Mouse (Mus musculus) limb, embryonic 15.5 days (tissue): ENCODE data around the gene Ptk7. TPM values are rescaled to one million over a fixed set of nuclear protein-coding genes. Genes with fewer than 3 reads are reported as not detected.
A peak's percentile ranks its signal among the peaks of the same experiment; 100 is the strongest.

Source experiments
- ATAC-seq: fragments of 200-750 bp; cut with Nextera tagmentation; 2 replicates; pipeline ENCODE4 v1.8.0; 2017; ENCODE audit warnings: low read depth, moderate TSS enrichment; ENCODE audit not compliant: insufficient number of reproducible peaks, low FRiP score, low TSS enrichment
- H3K27ac ChIP-seq: fragments of 300-500 bp; sonication (generic); 2 replicates; pipeline ENCODE4 v1.5.1; 2015; ENCODE audit warnings: moderate library complexity, mild to moderate bottlenecking, inconsistent platforms
- H3K27me3 ChIP-seq: fragments of 300-500 bp; sonication (generic); 2 replicates; pipeline ENCODE4 v1.6.1; 2015; ENCODE audit warnings: inconsistent platforms
- H3K36me3 ChIP-seq: fragments of 300-500 bp; sonication (generic); 2 replicates; pipeline ENCODE4 v1.6.1; 2015; ENCODE audit warnings: inconsistent platforms
- H3K4me1 ChIP-seq: fragments of 300-500 bp; sonication (generic); 2 replicates; pipeline ENCODE4 v1.6.1; 2015; ENCODE audit warnings: inconsistent platforms
- H3K4me2 ChIP-seq: fragments of 300-500 bp; sonication (generic); 2 replicates; pipeline ENCODE4 v1.6.1; 2015; ENCODE audit warnings: mild to moderate bottlenecking, inconsistent platforms
- H3K4me3 ChIP-seq: fragments of 300-500 bp; sonication (generic); 2 replicates; pipeline ENCODE4 v1.5.1; 2015; ENCODE audit warnings: mild to moderate bottlenecking, inconsistent platforms
- H3K9ac ChIP-seq: fragments of 300-500 bp; sonication (generic); 2 replicates; pipeline ENCODE4 v1.6.1; 2015; ENCODE audit warnings: inconsistent platforms
- H3K9me3 ChIP-seq: fragments of 300-500 bp; sonication (generic); 2 replicates; pipeline ENCODE4 v1.6.1; 2016; ENCODE audit warnings: inconsistent platforms
- WGBS: fragments of 180-500 bp; shearing (Covaris S2); methylation state at CpG from one replicate; pipeline ENCODE4 v1.1.7; 2015; 5-methylcytosine and 5-hydroxymethylcytosine counted together
- microRNA-seq: library from miRNA; unstranded; fragments of <30 nt; microRNA quantifications from one replicate; pipeline ENCODE4, GENCODE M21; 2016
- polyA plus RNA-seq: library from polyadenylated mRNA; unstranded; fragments of >200 nt; fragmentation: Nextera tagmentation; extraction: Ambion mirVana; gene quantifications from 2 replicates; pipeline ENCODE4 v1.2.1, GENCODE M21; 2015

Gene Ptk7
- polyA plus RNA-seq, 1 experiment from 2014 or later: 123 TPM

DNA sequence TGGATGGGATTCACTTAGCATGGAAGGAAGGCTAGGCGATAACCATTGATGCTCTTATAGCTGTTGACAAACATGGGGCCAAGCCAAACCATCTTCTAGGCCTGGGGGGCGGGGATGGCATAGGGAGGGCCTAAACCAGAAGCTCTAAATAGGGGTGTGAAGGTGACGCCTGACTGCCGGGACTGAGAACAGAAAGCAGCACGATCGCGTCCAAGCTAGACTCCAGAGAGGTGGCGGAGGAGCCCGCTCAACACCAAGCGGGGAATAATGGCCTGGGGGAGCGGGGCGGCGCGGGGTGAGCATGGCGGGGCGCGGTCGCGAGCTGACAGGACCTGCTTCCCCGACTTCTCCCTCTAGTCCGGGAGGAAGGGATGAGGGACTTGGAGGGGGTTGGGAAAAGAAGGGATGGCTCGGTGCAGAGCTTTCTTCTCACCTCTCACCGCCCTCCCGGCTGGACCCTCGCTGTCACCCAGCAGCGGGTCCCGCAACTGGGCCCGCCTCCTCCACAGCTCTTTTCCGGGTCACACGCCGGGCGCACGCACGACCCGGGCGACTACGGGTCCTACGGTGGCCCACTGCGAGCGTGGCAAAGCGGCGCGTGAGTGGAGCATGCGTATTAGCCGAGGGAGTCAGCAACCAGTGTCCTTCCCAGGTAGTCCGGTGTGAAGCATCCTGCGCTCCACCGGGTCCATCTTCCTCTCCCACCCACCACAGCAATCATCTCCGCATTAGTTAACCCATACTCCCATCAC lies 83.3 kb downstream of the Ptk7 start, which contains the start of gene Cul9:
Cul9 (minus strand) TSS at position 576 of the 752 bp plus-strand sequence.
- peaks cover 23% of the 10 kb centered on the region for H3K4me1 ChIP-seq
- ATAC-seq: 0 out of 2 replicates have a peak, but pooled peaks have one; percentile 17
- no peaks in the 10 kb centered on the region for H3K27me3 ChIP-seq
- no peaks in the 10 kb centered on the region for H3K9me3 ChIP-seq
- H3K27ac ChIP-seq: no peak within 1 kb of the TSS
- H3K4me2 ChIP-seq: peak within 1 kb of the TSS; percentile 83
- WGBS: 1% methylated on average over 43 of the region's 49 CpGs
- H3K9ac ChIP-seq: peak within 1 kb of the TSS; percentile 56
- H3K4me3 ChIP-seq: peak within 1 kb of the TSS; percentile 61
- peaks cover 46% of the 10 kb centered on the region for H3K36me3 ChIP-seq

- peaks cover 37% of the 10 kb centered on the region for H3K36me3 ChIP-seq
- no peak overlapping the region for H3K4me3 ChIP-seq
- no peak overlapping the region for H3K4me2 ChIP-seq
- H3K9ac ChIP-seq: no peak overlapping the region
- WGBS: 91% methylated on average over 12 of the region's 12 CpGs
- no peaks in the 10 kb centered on the region for H3K27me3 ChIP-seq
- ATAC-seq: no peak
- H3K27ac ChIP-seq: no peak overlapping the region
- no peaks in the 10 kb centered on the region for H3K9me3 ChIP-seq
- peaks cover 23% of the 10 kb centered on the region for H3K4me1 ChIP-seq
These were observed 85.6 kb downstream of the Ptk7 start for GRCm38 (mm10) chr17:46543661-46544060.

DNA sequence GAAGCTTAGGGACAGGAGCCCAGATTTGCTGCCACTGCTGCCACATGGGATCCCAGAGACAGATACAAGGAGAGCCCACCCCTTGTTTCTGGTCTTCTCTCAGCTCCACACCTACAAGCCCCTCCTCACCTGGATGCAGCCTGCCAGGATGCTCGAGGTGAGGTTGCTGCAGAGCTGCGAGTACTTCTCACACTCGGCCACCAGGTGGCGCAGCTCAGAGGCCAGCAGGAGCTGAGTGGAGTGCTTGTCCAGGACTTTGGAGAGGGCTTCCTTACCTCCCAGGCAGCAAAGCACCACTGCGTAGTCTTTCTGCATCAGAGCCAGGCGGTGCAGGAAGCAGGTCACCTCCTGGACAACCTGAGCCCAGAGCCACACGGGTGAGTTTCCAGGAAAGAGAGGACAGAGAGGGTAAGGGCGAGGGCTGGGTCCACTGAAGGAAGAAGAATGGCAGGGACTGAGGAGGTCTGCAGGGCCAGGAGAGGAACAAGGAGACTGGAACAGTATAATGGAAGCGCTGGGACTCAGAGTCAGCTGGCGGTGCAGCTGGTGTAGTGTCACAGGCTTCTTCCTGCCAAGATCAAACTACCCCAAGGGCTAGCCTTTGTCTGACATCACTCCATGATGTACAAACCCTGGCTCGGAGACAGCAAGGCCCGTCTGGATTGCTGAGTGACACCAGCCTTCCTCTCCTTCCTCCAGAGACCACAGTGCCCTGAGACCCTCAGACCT lies 103.6 kb downstream of the Ptk7 start:
- Histone ChIP-seq H3K9me3 (no peaks in the 10 kb centered on the region), H3K27me3 (peaks cover 16% of the 10 kb centered on the region; the same call in 1 of the 2 replicates), H3K4me2 (no peak overlapping the region), H3K9ac (no peak overlapping the region), H3K36me3 (peaks cover 39% of the 10 kb centered on the region), H3K4me1 (0 out of 2 replicates have a peak, but pooled peaks cover 2% of the 10 kb centered on the region), H3K27ac (no peak overlapping the region), H3K4me3 (no peak overlapping the region)
- 35% methylated on average over 12 of the region's 12 CpGs for WGBS
- no peak for ATAC-seq

DNA sequence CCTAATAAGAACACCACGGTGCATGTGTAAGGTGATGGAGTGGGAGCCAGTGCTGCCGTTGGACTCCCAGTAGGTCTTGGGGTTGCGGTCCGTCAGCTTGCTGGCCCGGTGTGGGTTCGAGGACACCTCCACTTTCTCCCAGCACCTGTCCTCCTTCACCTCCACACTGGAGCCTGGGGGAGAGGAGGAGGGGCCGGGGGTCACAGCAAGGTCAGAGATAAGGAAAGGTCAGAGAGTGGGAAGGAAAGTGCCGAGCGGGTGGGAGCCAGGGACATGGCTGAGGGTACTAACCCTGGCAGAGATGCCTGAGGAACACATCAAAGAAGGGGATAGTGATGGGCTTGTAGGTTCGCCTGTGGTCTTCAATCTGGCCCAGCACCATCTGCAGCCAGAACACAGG lies 104.2 kb downstream of the Ptk7 start:
- H3K9ac ChIP-seq: no peak overlapping the region
- H3K9me3 ChIP-seq: no peaks in the 10 kb centered on the region
- peaks cover 39% of the 10 kb centered on the region for H3K36me3 ChIP-seq
- no peak overlapping the region for H3K4me2 ChIP-seq
- H3K4me3 ChIP-seq: no peak overlapping the region
- no peak for ATAC-seq
- whole genome bisulfite sequencing: 79% methylated on average over 10 of the region's 10 CpGs
- 0 out of 2 replicates have a peak, but pooled peaks cover 2% of the 10 kb centered on the region for H3K4me1 ChIP-seq
- no peak overlapping the region for H3K27ac ChIP-seq
- peaks cover 17% of the 10 kb centered on the region; the same call in 1 of the 2 replicates for H3K27me3 ChIP-seq

DNA sequence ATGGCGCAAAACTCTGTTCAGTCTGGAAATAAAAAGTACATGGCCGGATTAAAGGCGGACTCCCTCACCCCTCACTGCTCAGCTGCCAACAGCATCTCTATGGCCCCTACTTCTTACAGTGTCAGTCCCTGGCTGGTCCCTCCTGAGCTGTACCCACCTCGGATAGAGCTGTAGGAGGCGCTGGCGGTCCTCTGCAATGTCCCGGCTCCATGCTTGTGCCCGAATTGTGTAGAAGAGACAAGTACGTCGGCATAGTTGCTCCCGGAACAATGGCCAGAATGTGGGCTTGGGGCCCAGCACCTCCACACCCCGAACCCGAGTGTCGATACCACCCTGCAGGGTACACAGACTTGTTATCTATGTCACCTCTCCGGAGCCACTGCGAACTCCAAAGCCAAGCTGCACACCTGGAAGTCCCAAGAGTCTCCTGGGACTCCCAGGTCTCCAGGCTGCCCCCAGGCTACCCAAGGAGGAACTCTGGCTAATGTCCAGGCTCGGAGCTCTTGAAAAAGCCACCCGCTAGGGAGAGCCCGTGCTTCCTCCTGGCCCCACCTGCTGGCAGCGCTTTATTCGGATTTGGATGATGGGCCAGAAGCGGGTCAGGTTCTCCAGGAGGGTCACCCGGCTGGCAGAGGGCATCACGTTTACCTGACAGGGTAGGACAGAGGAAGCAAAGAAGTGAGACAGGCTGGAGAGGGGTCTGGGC lies 107.2 kb downstream of the Ptk7 start:
- Histone ChIP-seq H3K4me3 (no peak overlapping the region), H3K4me2 (no peak overlapping the region), H3K36me3 (peaks cover 31% of the 10 kb centered on the region; the same call in 1 of the 2 replicates), H3K9me3 (no peaks in the 10 kb centered on the region), H3K9ac (no peak overlapping the region), H3K4me1 (0 out of 2 replicates have a peak, but pooled peaks cover 2% of the 10 kb centered on the region), H3K27me3 (peaks cover 20% of the 10 kb centered on the region), H3K27ac (no peak overlapping the region)
- ATAC-seq: no peak
- WGBS: 39% methylated on average over 24 of the region's 24 CpGs

DNA sequence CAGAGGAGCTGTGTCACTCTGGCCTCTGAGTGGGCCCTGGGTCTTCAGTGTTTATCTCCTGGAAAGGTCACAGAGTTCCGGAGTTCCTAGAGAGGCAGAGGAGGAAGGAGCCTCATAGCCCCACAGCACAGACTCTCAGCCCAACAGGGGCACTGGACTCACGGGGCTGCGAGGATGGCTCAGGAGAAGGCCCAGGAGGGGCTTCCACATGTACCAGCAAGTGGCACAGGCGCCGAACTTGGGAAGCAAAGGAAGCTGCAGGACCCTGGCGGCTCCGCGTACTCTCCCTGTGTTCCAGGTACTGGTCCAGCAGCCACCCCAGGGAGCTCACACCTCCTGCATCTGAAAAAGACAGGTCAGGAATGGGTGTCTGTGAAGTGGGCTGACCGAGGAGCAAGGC lies 108.1 kb downstream of the Ptk7 start:
- Histone ChIP-seq H3K4me3 (peak overlapping the region; percentile 24; the same call in 1 of the 2 replicates), H3K36me3 (peaks cover 27% of the 10 kb centered on the region; the same call in 1 of the 2 replicates), H3K4me2 (0 out of 2 replicates have a peak overlapping the region, but pooled peaks have one; percentile 26), H3K27ac (no peak overlapping the region), H3K4me1 (0 out of 2 replicates have a peak, but pooled peaks cover 2% of the 10 kb centered on the region), H3K9me3 (no peaks in the 10 kb centered on the region), H3K9ac (0 out of 2 replicates have a peak overlapping the region, but pooled peaks have one; percentile 11), H3K27me3 (peaks cover 20% of the 10 kb centered on the region)
- 75% methylated on average over 9 of the region's 9 CpGs for WGBS
- no peak for ATAC-seq

DNA sequence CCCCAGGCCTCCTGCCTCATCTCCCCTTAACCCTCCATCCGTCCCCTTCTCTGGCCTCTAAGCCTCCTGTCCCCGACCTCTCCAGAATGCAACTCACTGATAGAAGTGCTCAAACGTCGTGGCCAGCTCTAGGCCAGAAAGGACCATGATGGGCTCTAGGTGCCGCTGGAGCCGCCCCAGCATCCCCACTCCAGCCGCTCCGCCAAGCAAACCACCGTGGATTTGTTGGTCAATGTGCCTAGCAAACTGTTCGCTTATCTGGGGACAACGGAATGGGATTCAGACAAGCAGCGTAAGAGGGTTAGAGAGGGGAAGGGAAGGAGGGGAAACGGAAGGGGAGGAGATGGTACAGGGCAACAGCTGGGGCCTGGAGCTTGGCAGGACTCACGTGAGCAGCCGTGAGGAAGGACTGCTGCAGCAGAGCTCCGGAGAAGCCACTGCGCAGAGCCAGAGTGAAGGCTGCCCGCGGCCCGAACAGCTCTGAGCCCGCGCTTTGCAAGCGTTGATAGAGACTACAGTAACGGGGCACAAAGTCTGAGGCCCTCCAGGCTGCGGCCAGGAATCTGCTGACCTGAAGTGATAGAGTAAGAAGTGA lies 108.8 kb downstream of the Ptk7 start:
- peaks cover 20% of the 10 kb centered on the region for H3K27me3 ChIP-seq
- no peak overlapping the region for H3K27ac ChIP-seq
- WGBS: 39% methylated on average over 25 of the region's 25 CpGs
- no peak for ATAC-seq
- peak overlapping the region; percentile 24 for H3K4me3 ChIP-seq
- H3K9me3 ChIP-seq: no peaks in the 10 kb centered on the region
- H3K4me2 ChIP-seq: peak overlapping the region; percentile 26; the same call in 1 of the 2 replicates
- peaks cover 21% of the 10 kb centered on the region; the same call in 1 of the 2 replicates for H3K36me3 ChIP-seq
- 0 out of 2 replicates have a peak, but pooled peaks cover 2% of the 10 kb centered on the region for H3K4me1 ChIP-seq
- no peak overlapping the region for H3K9ac ChIP-seq

DNA sequence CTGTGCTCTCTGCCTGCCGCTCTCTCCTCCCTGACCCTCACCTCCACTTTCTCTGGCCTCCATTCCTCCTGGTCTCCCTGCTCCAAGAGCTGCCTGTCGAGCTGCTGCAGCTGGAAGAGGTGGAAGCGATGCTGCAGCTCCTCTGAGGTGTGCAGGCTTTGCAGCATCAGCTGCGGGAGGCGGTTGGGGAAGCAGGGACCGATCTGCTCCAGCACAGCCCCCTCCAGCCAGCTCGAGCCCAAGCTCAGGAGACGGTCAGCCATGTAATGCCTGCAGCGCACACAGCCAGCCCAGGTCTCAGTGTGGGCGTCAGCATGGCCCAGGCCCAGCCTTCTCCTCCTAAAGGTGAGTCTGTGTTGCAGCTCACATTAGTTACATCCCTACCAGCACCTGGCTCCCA lies 109.3 kb downstream of the Ptk7 start:
- H3K4me2 ChIP-seq: peak overlapping the region; percentile 26
- H3K36me3 ChIP-seq: peaks cover 18% of the 10 kb centered on the region; the same call in 1 of the 2 replicates
- ATAC-seq: no peak
- no peaks in the 10 kb centered on the region for H3K4me1 ChIP-seq
- peaks cover 20% of the 10 kb centered on the region for H3K27me3 ChIP-seq
- 54% methylated on average over 10 of the region's 10 CpGs for WGBS
- H3K9ac ChIP-seq: no peak overlapping the region
- H3K27ac ChIP-seq: no peak overlapping the region
- H3K4me3 ChIP-seq: peak overlapping the region; percentile 24
- no peaks in the 10 kb centered on the region for H3K9me3 ChIP-seq

Small RNA genes lying within 50 kb of the gene (microRNA-seq; reads per million reads assigned to microRNA genes)
- gene Mir6976: 0.61 reads per million

Other genes starting within 250 kb of the Ptk7 start
- 7.2 and 11.9 TPM in 2 replicates for gene Zfp318, start 245.8 kb downstream of the Ptk7 start, polyA plus RNA-seq
- 1.8 and 2.0 TPM in 2 replicates for gene Crip3, start 200.6 kb downstream of the Ptk7 start, polyA plus RNA-seq
- not detected in 2 replicates for gene Slc22a7, start 191.0 kb downstream of the Ptk7 start, polyA plus RNA-seq
- gene Ttbk1, start 141.8 kb downstream of the Ptk7 start, polyA plus RNA-seq: 0.02 and 0.06 TPM in 2 replicates
- gene Dnph1, start 132.8 kb downstream of the Ptk7 start, polyA plus RNA-seq: 29.3 and 33.8 TPM in 2 replicates
- 5.2 and 7.5 TPM in 2 replicates for gene Cul9, start 83.1 kb downstream of the Ptk7 start, polyA plus RNA-seq
- gene Srf, start 73.3 kb downstream of the Ptk7 start, polyA plus RNA-seq: 6.4 and 7.1 TPM in 2 replicates
- gene Klc4, start 16.5 kb upstream of the Ptk7 start, polyA plus RNA-seq: 20.5 and 22.3 TPM in 2 replicates
- 88.4 and 91.3 TPM in 2 replicates for gene Mrpl2, start 16.7 kb upstream of the Ptk7 start, polyA plus RNA-seq
- gene Cul7, start 20.8 kb upstream of the Ptk7 start, polyA plus RNA-seq: 53.4 and 63.3 TPM in 2 replicates
- 64.6 and 66.9 TPM in 2 replicates for gene Rrp36, start 44.8 kb upstream of the Ptk7 start, polyA plus RNA-seq
- gene Mea1, start 49.3 kb upstream of the Ptk7 start, polyA plus RNA-seq: 141 and 146 TPM in 2 replicates
- 132 and 156 TPM in 2 replicates for gene Klhdc3, start 51.4 kb upstream of the Ptk7 start, polyA plus RNA-seq
- gene Ppp2r5d, start 75.6 kb upstream of the Ptk7 start, polyA plus RNA-seq: 82.6 and 86.7 TPM in 2 replicates
- 22.4 and 29.4 TPM in 2 replicates for gene Pex6, start 82.0 kb upstream of the Ptk7 start, polyA plus RNA-seq
- gene Gnmt, start 99.7 kb upstream of the Ptk7 start, polyA plus RNA-seq: 1.5 and 2.5 TPM in 2 replicates
- 78.0 and 83.6 TPM in 2 replicates for gene Cnpy3, start 122.7 kb upstream of the Ptk7 start, polyA plus RNA-seq
- 0.17 and 0.33 TPM in 2 replicates for gene Ptcra, start 134.2 kb upstream of the Ptk7 start, polyA plus RNA-seq
- gene 2310039H08Rik, start 143.1 kb upstream of the Ptk7 start, polyA plus RNA-seq: 78.8 and 86.0 TPM in 2 replicates
- gene Rpl7l1, start 153.2 kb upstream of the Ptk7 start, polyA plus RNA-seq: 151 and 154 TPM in 2 replicates
- gene Bicral, start 229.0 kb upstream of the Ptk7 start, polyA plus RNA-seq: 3.8 and 4.7 TPM in 2 replicates